Mouse (Mus musculus): Measurements from ENCODE around the gene Fggy. TPM values are rescaled to one million over a fixed set of nuclear protein-coding genes. Genes with fewer than 3 reads are reported as not detected.

Gene Fggy
- total RNA-seq, 2 experiments from 2014 or later = 14.9 to 16.2 TPM

- intact Hi-C loops (cut with DNase I) = no loop called here
These were observed 309.8 kb downstream of the Fggy start for GRCm38 (mm10) chr4:95867103-95867502.

GRCm38 (mm10) chr4:95868348-95868747 is 311.0 kb downstream of the Fggy start:
- DNase-seq (ENCODE audit: low spot score in 2 of 2) = no peak
- intact Hi-C loops (cut with DNase I) = no loop called here

More at GRCm38 (mm10) chr4:95867103-95867502, 309.8 kb downstream of the Fggy start:
- DNase-seq (ENCODE audit: low spot score in 2 of 2) = no peak

DNA sequence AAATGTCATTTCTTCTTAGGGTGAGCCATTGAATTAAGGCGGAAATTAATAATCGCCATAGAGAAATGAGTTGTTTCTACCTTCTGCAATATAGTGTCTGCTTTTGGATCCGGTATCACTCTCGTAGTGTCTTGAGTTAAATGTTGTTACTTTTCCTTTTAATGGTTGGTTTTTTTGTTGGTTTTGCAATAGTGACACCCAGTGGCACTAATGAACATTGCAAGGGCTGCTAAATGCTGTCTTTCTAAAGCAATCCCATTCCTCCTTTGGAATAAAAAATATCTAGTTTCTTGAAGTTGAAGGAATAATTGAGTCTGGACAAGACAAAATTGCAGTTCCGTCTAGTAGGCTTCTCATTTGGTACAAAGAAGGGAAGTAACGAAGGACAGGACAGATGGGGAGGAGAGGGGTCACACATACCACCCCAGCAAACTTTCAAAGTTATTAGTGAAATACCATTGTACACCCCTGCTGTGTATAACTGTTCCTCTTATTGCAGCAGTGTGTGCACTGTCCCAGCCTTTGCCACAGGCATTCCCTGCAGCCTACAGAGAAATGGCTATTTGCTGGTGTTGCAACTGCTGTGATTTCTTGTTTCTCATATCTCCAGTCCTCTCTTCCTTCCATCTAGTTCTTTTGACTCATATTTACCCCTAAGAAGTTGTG is 314.0 kb downstream of the Fggy start:
- intact Hi-C loops (cut with DNase I) = loop anchor here (1.0 kb wide), 2 partner anchors 818 to 863 kb away; no protein-coding TSS in a partner anchor
- peak; percentile 70 to 75 for DNase-seq (ENCODE audit: low spot score in 2 of 2)

DNA sequence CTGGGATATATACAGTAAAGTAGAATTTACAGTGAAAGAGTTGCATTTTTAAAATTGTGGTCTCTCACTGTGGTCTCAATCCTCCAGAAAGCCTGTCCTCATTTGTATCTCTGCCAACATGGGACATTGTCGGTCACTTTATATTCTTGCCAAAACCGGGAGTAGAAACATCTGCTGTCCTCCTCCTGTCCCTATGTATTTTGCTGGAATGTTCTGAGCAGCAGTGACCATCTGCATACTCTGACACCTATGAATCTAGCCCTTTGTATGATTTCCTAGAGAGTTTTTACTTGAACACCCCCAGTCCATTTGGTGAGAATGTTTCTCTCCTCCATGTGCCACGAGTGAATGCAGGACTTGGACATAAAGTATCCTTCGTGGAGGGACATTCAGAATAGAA is 318.6 kb downstream of the Fggy start:
- intact Hi-C loops (cut with DNase I) = no loop called here
- peak in 1 of 2 experiments; percentile 49 for DNase-seq (ENCODE audit: low spot score in 2 of 2)

- intact Hi-C loops (cut with DNase I) = no loop called here
- no peak for DNase-seq (ENCODE audit: low spot score in 2 of 2)
These were observed 320.1 kb downstream of the Fggy start for GRCm38 (mm10) chr4:95877436-95877835.

GRCm38 (mm10) chr4:95881751-95882350 is 324.5 kb downstream of the Fggy start:
- no peak for DNase-seq (ENCODE audit: low spot score in 2 of 2)
- intact Hi-C loops (cut with DNase I) = no loop called here

GRCm38 (mm10) chr4:95884184-95885145 is 327.2 kb downstream of the Fggy start:
- intact Hi-C loops (cut with DNase I) = no loop called here
- no peak for DNase-seq (ENCODE audit: low spot score in 2 of 2)

GRCm38 (mm10) chr4:95895199-95895754 is 338.0 kb downstream of the Fggy start:
- intact Hi-C loops (cut with DNase I) = no loop called here
- DNase-seq (ENCODE audit: low spot score in 2 of 2) = peak in 1 of 2 experiments; percentile 44

- intact Hi-C loops (cut with DNase I) = no loop called here
- DNase-seq (ENCODE audit: low spot score in 2 of 2) = no peak
These were observed 339.3 kb downstream of the Fggy start for GRCm38 (mm10) chr4:95896571-95896970.

- DNase-seq (ENCODE audit: low spot score in 2 of 2) = peak; percentile 43 to 69
These were observed 340.0 kb downstream of the Fggy start for GRCm38 (mm10) chr4:95897236-95897874.

DNA sequence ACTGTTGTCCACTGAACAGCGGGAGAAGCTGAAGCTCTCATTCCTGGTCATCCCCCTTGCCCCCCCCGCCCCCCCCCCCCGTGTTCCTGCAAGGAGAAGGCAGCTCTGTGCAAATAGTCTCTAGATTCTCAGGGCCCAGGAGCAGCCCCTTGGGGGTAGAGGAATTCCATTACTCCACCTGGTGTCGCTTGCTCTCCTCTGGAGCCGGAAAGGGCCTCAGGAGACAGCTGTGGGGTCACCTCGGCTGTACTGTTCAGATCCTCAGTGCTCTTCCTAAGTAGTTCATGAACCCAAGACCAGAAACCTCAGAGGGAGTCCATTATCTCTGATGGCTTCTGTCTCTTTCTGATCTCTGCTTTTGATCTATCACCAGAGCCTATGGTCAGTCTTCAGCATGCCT is 341.4 kb downstream of the Fggy start:
- intact Hi-C loops (cut with DNase I) = no loop called here
- DNase-seq (ENCODE audit: low spot score in 2 of 2) = no peak

More at GRCm38 (mm10) chr4:95897236-95897874, 340.0 kb downstream of the Fggy start:
- intact Hi-C loops (cut with DNase I) = no loop called here

- intact Hi-C loops (cut with DNase I) = no loop called here
- DNase-seq (ENCODE audit: low spot score in 2 of 2) = no peak
These were observed 342.8 kb downstream of the Fggy start for GRCm38 (mm10) chr4:95899926-95900712.

GRCm38 (mm10) chr4:95900815-95901214 is 343.5 kb downstream of the Fggy start:
- intact Hi-C loops (cut with DNase I) = no loop called here
- DNase-seq (ENCODE audit: low spot score in 2 of 2) = no peak

DNA sequence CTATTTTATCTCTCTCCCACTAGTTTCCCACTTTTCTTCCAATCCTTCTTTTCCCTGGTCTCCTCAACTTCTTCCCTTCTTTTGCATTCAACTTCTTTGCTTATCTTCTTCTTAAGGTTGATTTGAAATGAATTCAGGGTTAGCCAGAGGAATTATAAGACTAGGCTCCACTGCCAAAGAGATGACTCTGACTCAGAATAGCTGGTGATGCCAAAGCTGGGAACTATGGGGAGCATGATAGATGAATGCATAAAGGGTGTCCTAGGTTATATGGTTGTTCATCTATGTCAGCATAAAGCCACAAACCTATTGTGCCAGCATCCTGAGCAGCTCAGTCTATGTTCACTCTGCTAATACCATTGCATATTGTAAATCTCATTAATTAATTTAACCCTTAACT is 348.8 kb downstream of the Fggy start:
- DNase-seq (ENCODE audit: low spot score in 2 of 2) = no peak
- intact Hi-C loops (cut with DNase I) = no loop called here

DNA sequence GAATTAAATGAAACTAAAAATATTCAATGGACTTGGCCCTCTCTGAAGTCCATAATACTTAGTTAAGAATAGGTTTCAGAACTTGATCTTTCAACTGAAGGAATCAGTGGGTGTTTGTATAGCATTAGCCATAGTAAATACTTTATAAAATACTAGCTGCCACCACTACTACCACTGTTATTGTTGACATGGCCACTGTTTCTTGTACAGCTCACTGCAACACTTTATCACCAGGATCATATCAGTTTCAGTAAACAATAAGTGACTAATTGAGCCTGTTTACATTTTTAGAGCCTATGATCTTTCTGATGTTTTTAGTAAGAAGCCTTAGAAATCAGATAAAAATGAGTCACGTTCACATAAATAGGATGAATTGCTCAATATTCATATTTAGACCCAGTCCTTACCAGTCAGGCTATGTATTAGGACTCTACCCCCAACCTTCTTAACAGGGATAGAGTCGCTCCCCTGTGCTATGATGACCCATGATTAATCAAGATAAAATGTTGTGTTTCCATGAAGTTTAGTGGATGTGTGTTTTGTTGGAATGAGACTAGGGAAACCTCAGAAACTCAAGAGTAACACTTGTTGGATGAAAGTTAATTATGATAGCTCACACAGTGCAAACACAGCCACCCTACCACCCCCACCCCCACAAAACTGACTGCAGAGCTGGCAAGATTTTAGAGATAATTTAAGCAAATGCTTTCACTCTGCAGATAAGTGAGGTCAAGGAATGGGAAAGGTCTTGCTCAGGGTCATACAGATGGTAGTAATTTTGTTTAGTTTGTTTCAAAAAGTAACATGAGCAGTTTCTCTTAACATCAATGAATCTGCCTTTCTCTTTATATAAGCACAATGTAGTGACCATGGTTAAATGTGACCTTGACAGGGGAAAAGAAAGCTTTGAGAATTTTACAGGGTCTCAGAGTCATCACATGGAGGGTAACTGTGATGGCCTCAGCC is 352.7 kb downstream of the Fggy start:
- DNase-seq (ENCODE audit: low spot score in 2 of 2) = no peak
- intact Hi-C loops (cut with DNase I) = no loop called here

GRCm38 (mm10) chr4:95913026-95913425 is 355.7 kb downstream of the Fggy start:
- intact Hi-C loops (cut with DNase I) = no loop called here
- no peak for DNase-seq (ENCODE audit: low spot score in 2 of 2)

Data from left cerebral cortex, postnatal 25 days (tissue).